Mouse (Mus musculus): Measurements from ENCODE around the gene Cyfip2. TPM values are rescaled to one million over a fixed set of nuclear protein-coding genes. Genes with fewer than 3 reads are reported as not detected.

Gene Cyfip2
- total RNA-seq, 2 experiments from 2014 or later = 2.3 to 10.1 TPM

DNA sequence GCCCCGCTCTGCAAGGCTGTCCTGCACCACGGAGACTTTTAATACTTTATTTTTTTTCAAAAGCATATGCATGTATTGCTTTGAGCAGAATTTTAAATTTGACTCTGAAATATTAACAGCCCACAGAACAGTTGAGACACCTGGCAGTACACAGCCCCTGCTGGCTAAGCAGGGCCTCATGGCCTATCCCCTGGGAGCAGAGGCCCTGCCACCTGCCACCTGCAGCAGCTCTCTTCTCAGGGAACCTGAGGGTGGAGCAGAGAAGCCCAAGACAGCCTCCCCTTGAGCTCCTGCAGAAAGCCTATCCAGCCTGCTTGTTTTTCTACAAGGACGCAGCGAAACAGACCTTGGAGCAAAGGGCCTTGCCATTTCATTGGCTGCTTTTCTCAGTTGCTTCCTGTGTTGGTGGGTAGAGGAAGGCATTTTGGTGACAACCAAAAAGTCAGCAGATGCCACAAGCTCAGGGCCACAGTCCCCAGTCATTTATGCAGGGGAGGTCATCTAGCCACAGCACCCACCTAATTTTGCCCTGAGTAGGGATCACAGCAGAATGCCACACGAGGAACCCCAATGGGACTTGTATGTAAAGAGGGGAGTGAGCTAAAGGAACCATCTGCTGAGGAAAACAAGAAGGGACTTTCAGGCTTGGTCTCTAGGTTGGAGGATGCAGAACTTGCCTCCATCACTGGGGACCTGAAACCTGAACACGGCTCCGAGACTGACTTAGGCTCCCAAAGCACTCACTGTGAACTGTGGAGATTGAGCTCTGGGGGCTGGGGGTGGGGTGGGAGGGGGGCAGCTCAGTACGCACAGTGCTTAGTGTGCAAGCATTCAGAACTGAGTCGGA is 7.6 kb downstream of the Cyfip2 start:
- intact Hi-C loops (cut with DNase I) = no loop called here
- Histone ChIP-seq H3K27ac (no peak overlapping the region), H3K4me3 (no peak overlapping the region)
- TF ChIP-seq CTCF (IDR thresholded peaks at IDR 0.05) = no peak
- no peak for DNase-seq

DNA sequence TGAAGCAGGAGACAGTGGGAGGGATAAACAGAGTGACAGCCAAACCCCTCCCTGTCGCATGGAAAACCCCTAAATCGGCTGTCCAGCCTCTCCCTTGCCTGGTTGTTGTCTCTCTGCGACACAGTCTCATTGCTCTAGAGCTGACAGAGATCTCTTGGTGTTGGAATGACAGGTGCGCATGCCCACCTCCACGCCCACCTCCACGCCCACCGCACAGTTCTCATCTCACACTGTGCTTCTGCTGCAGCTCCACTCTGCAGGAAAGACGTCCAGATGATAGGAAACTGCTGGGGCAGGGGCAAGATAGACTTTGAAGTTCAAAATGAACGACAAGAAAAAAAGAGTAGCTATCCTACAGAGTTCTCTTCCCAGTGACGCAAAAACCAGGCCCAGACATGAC is 8.6 kb downstream of the Cyfip2 start:
- TF ChIP-seq CTCF (IDR thresholded peaks at IDR 0.05) = no peak
- Histone ChIP-seq H3K4me3 (no peak overlapping the region), H3K27ac (no peak overlapping the region)
- no peak for DNase-seq
- intact Hi-C loops (cut with DNase I) = no loop called here

DNA sequence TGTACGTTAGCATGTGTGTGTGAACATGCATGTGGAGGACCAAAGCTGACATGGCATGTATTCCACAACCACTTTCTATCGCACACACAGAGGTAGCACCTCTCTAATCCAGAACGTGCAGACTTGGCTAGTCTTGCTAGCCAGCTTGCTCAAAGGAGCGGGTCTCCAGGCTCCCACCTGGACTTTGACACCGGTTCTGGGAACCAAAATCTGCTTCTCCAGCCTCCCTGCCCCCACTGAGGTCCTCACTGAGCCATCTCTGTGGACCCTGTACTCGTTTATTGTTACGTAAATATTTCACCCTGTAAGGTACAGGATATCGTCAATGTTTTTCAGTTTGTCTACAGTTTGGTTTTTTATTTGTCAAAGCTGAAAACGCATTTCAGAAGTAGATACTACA is 10.2 kb downstream of the Cyfip2 start:
- Histone ChIP-seq H3K4me3 (no peak overlapping the region), H3K27ac (no peak overlapping the region)
- no peak for TF ChIP-seq CTCF (IDR thresholded peaks at IDR 0.05)
- DNase-seq = no peak
- intact Hi-C loops (cut with DNase I) = no loop called here

DNA sequence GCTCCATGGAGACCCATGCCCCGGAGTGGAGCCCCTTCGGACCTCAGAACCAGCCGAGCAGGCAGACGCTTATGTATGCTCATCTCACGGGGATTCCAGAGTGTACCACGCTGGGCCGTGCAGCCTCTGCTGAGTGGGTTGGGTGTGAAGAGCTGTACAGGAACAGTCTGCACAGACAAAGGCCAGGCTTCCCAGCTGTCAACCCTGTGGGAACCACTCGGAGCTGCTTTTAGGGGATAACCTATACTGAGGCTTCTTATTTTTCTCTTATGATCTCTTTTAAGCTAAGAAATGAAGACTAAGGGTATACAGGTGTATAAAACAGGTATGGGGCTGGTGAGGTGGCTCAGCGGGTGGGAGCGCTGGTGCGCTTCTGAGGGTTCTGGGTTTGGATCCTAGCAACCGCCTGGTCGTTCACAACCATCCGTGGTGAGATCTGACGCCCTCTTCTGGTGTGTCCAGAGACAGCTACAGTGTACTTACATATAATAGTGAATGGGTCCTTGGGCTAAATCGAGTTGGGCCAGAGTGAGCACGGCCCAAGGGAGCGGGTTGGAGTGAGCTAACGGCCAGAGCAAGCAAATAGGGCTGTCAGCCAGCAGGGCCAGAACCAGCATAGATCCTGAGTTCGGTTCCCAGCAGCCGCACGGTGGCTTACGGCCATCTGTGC is 10.9 kb downstream of the Cyfip2 start:
- no peak for TF ChIP-seq CTCF (IDR thresholded peaks at IDR 0.05)
- Histone ChIP-seq H3K4me3 (no peak overlapping the region), H3K27ac (no peak overlapping the region)
- no peak for DNase-seq
- intact Hi-C loops (cut with DNase I) = no loop called here

DNA sequence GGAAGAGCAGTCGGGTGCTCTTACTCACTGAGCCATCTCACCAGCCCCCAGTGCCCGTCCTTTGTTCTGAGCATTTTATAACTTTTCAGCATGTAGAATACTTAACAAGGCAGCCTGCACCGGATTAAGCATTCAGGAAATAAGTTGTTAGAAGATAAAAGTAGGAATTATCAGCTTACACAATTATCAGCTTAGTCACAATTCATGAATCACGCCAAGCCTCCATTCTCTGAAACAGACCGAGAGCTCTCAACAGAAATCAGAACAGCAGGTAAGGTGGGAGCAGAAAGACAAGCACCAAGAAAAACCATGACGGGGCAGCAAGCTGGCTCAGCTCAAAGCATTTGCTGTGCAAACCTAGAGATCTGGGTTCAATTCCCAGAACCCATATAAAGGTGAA is 12.8 kb downstream of the Cyfip2 start:
- Histone ChIP-seq H3K27ac (no peak overlapping the region), H3K4me3 (no peak overlapping the region)
- no peak for DNase-seq
- intact Hi-C loops (cut with DNase I) = no loop called here
- TF ChIP-seq CTCF (IDR thresholded peaks at IDR 0.05) = no peak

DNA sequence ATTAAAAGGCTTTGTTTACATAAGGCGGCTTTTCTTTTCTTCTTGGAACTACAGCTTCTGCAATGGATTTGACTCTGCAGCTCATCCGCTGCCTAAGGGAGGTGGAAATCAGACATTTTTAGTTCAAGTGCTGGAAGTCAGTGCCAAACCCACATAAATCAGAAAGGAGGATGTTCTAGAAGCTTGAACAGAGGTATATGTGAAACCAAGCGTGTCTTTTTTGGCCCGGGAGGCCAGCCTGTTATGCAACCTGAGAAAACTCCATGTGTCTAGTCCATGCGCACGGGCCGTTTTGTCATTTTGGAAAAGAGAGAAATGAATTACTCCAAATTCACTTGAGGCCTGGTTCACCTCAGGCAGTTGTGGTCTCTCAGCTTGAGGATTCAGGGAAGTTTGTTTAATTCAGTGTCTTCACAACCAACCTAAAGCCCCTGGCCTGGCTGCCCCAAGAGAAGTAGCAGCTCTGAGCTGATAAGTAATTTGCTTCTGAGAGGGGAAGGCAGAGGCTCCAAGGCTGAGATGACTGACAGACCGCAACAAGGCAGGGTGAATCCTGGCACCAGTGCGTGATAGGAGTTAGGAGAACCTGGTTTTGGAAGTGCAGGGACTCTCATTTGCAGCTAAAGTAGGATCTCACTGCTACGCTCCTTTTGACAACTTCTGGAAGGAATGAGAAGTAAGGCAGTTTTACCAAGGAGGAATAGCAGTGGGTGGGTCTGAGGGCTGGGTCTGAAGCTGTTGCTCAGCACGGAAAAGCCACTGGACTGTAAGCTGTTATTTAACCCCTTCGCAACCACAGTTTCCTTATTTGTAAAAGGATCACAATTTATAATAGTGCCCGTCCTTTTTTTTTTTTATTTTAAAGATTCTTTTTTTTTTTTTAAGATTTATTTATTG is 13.5 kb downstream of the Cyfip2 start:
- DNase-seq = no peak
- TF ChIP-seq CTCF (IDR thresholded peaks at IDR 0.05) = no peak
- no peak overlapping the region for H3K4me3 ChIP-seq
- intact Hi-C loops (cut with DNase I) = no loop called here
- no peak overlapping the region for H3K27ac ChIP-seq

DNA sequence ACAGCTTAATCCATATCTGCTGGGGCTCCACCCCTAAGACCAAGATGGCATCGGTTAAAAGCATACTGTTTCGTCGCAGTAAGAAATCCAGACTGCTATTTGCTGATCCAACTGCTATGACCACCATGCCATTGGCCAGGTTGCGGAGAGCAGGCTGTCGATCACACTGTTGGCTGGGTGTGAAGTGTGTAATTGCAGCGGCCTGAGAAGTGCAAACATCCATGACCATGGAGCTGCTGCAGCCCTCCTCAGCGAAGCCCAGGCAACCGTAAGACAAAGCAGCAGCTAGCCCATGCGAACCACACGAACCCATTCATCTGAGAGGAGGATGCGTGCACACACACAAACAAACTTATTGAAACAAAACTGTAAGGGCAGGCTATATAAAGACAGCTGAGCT is 18.3 kb downstream of the Cyfip2 start:
- intact Hi-C loops (cut with DNase I) = no loop called here
- no peak for TF ChIP-seq CTCF (IDR thresholded peaks at IDR 0.05)
- Histone ChIP-seq H3K27ac (no peak overlapping the region), H3K4me3 (no peak overlapping the region)
- no peak for DNase-seq

DNA sequence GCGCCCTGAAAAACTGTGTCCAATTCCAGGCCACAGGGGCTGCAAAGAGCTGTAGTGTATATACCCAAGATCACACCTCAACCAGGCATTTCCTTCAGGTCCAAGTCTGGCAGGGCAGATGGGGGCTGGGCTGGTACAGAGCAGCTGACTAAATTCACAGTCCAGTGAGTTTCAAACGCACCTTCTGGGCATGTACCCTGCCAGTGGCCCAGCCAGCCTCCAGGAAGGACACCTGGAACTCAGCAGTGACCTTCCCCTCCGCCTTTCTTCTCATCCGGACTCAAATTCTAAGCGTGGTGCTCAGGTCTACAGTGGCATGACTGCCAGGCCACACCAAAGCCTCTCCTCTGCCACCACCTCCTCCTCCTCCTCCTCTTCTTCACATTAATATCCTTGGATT is 19.2 kb downstream of the Cyfip2 start:
- no peak for TF ChIP-seq CTCF (IDR thresholded peaks at IDR 0.05)

DNA sequence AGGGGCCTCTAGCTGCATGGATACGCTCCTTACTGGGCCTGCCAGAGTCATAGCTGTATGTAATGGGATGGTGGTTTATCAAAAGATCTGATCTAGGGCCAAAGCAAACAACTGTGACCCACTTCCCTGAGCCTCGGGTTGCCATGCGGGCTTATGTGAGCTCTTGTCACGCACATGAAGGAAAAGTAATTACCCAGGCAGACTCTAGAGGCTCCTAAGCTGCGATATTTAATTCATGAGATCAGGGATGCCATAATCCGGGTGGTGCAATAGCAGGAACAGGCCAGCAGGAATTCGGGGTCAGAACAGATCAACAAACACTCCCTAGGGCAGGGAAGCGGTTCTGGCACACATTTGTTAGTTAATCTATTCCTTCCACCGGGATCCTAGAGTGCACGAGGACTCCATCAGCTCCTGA is 21.7 kb downstream of the Cyfip2 start:
- intact Hi-C loops (cut with DNase I) = no loop called here
- no peak overlapping the region for H3K27ac ChIP-seq
- DNase-seq = no peak
- H3K4me3 ChIP-seq = no peak overlapping the region
- no peak for TF ChIP-seq CTCF (IDR thresholded peaks at IDR 0.05)

More for the DNA sequence above, 19.2 kb downstream of the Cyfip2 start:
- DNase-seq = no peak
- no peak overlapping the region for H3K27ac ChIP-seq
- intact Hi-C loops (cut with DNase I) = no loop called here
- H3K4me3 ChIP-seq = no peak overlapping the region

DNA sequence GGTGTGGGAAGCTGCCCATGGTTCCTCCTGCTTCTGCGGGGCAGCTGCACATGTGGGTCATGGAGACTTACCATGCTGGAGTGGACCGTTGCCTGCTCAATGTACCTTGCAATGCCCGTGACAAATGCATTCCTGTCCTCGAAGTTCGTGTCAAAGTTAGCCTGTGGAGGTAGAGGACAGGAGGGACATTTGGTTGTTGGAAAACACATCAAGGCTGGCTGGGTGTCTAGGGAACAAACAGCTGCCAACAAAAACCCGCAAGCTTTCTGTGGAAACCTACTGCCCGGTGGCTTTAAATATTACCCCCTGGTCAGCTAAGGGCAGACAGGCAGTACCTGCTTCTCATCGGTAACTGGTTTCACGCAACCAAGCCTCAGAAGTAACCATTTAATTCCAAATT is 23.1 kb downstream of the Cyfip2 start:
- no peak overlapping the region for H3K27ac ChIP-seq
- DNase-seq = no peak
- no peak for TF ChIP-seq CTCF (IDR thresholded peaks at IDR 0.05)
- no peak overlapping the region for H3K4me3 ChIP-seq
- intact Hi-C loops (cut with DNase I) = no loop called here

DNA sequence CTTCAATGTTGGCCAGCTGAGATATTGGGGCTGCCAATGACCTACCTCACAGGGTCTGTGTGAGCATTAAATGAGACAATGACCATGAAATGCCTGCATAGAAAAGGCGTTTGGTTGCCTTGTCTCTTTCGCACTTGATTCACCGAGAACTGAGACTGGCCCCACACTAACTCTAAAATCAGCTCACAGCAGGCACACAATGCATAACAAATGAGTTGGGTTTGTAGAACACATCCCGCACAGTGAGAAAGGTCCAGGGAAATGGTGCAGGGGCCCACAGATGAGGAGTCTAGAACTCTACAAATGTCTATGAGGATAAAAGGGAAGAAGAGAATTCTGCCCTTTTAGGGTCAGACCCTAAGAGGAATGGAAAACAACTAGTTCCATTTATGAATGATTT is 23.6 kb downstream of the Cyfip2 start:
- intact Hi-C loops (cut with DNase I) = no loop called here
- Histone ChIP-seq H3K4me3 (no peak overlapping the region), H3K27ac (no peak overlapping the region)
- DNase-seq = no peak
- TF ChIP-seq CTCF (IDR thresholded peaks at IDR 0.05) = no peak

DNA sequence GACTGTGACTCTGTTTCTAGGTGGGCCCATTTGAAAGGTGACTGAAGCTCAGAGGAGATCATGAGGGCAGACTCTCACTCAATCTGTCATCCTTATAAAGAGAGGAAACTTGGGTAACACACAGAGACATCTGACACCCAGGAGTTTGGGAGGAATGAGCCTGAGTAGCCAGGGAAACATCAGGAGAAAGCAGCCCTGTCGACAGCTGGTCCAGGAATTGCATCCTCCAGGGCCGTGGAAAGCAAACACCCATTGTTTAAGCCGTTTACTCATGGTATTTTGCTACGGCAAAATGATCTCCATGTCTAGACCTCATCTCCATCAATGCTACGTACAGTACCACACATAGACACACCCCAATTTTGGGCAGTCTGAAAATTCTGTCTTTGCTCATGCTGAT is 24.6 kb downstream of the Cyfip2 start:
- no peak for TF ChIP-seq CTCF (IDR thresholded peaks at IDR 0.05)
- H3K4me3 ChIP-seq = no peak overlapping the region
- no peak overlapping the region for H3K27ac ChIP-seq
- intact Hi-C loops (cut with DNase I) = no loop called here
- no peak for DNase-seq

DNA sequence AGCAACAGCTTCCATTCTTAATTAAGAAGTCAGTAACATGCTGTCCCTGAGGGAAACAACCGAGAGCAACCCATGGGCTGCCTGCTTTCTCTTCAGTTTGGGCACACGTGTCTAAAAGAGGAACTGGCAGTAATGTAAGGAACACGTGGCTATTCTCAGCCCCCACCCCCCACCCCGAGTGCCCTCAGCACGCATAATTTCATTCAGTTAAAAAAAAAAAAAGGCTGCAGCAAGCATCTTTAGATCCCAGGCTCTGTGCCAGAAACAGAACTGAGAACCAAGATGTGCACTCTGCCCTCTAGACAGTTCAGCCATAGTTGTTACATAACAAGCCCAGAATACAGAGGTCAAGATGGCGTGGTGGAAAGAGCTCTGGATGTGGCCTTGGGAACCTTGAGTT is 25.9 kb downstream of the Cyfip2 start:
- no peak overlapping the region for H3K4me3 ChIP-seq
- no peak for TF ChIP-seq CTCF (IDR thresholded peaks at IDR 0.05)
- no peak overlapping the region for H3K27ac ChIP-seq
- intact Hi-C loops (cut with DNase I) = no loop called here
- DNase-seq = no peak

Data from gastrocnemius, adult 2 months (tissue).